Mouse (Mus musculus) intestine, embryonic 14.5 days (tissue): Measurements from ENCODE around the gene Lrmda. TPM values are rescaled to one million over a fixed set of nuclear protein-coding genes. Genes with fewer than 3 reads are reported as not detected.

Experiments used
- ATAC-seq: fragments of 200-750 bp; cut with Nextera tagmentation; replicated peaks from 2 replicates; pipeline ENCODE4 v1.8.0; 2017; ENCODE audit warnings: low read depth, moderate number of reproducible peaks, moderate TSS enrichment, moderate library complexity; ENCODE audit not compliant: low FRiP score, low TSS enrichment
- DNase-seq: peaks from one replicate; pipeline ENCODE4 v3.0.0-alpha.2; 2018; ENCODE audit warnings: low spot score
- H3K27ac ChIP-seq: fragments of 300-500 bp; sonication (generic); 2 replicates; pipeline ENCODE4 v1.5.1; 2014; ENCODE audit warnings: low read depth, mild to moderate bottlenecking, control low read depth
- H3K27me3 ChIP-seq: fragments of 300-500 bp; sonication (generic); replicated peaks from 2 replicates; pipeline ENCODE4 v1.6.1; 2014; ENCODE audit warnings: low read length, control low read depth; ENCODE audit not compliant: control insufficient read depth, insufficient read depth
- H3K36me3 ChIP-seq: fragments of 300-500 bp; sonication (generic); 2 replicates; pipeline ENCODE4 v1.6.1; 2014; ENCODE audit warnings: low read length, control low read depth; ENCODE audit not compliant: control insufficient read depth, insufficient read depth
- H3K4me1 ChIP-seq: fragments of 300-500 bp; sonication (generic); replicated peaks from 2 replicates; pipeline ENCODE4 v1.6.1; 2014; ENCODE audit warnings: low read length, control low read depth, mixed read lengths; ENCODE audit not compliant: control insufficient read depth, insufficient read depth
- H3K4me2 ChIP-seq: fragments of 300-500 bp; sonication (generic); 2 replicates; pipeline ENCODE4 v1.6.1; 2014; ENCODE audit warnings: low read length
- H3K4me3 ChIP-seq: fragments of 300-500 bp; sonication (generic); 2 replicates; pipeline ENCODE4 v1.5.1; 2014; ENCODE audit warnings: low read depth, low read length, control low read depth, mixed read lengths
- H3K9ac ChIP-seq: fragments of 300-500 bp; sonication (generic); 2 replicates; pipeline ENCODE4 v1.6.1; 2014; ENCODE audit warnings: mild to moderate bottlenecking, low read length
- H3K9me3 ChIP-seq: fragments of 300-500 bp; sonication (generic); 2 replicates; pipeline ENCODE4 v1.6.1; 2016; ENCODE audit warnings: low read length, control low read depth; ENCODE audit not compliant: control insufficient read depth
- WGBS: fragments of 180-500 bp; shearing (Covaris S2); extraction: QIAGEN DNeasy Blood & Tissue Kit; methylation state at CpG from one replicate; pipeline ENCODE4 v1.1.7; 2014; 5-methylcytosine and 5-hydroxymethylcytosine counted together
- polyA plus RNA-seq: library from polyadenylated mRNA; unstranded; fragments of >200 nt; fragmentation: Nextera tagmentation; extraction: Ambion mirVana; gene quantifications from 2 replicates; pipeline ENCODE4 v1.2.1, GENCODE M21; 2014

Lrmda gene
- polyA plus RNA-seq, 1 experiment from 2014 or later: 0.70 TPM

DNA sequence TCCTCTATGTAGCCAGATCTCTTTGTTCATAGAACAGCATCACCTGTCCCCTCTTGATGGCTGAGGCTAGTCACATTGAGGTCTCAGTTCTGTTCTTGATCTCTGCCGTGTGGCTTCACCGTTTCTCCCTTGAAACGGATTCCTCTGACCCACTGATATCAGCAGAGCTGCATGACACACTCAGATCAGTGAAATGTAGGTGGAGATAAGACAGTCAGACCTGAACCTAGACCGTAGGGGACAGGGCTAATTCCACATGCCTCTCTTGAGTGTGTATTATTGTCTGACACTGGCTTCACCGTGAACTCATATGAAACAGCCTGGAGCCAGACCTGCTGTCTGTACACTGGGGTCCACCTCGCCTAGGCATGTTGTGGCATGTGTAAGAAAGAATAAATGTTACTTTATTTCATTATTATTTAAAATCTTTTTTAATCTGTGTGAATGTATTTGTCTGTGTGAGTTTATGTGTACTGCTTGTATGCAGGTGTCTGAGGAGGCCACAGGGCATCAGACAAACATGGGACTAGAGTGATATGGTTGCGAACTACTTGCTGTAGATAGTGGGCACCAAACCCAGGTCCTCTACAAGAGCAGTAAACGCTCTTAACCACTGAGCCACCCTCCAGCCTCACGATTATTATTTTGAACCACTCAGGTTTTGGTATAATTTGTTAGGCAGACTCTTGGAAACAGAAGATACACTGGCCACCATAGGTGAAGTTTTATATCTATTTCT is 42.8 kb downstream of the Lrmda start:
- H3K9me3 ChIP-seq: no peaks in the 10 kb centered on the region
- WGBS: 84% methylated on average over 9 of the region's 9 CpGs
- H3K27me3 ChIP-seq: no peaks in the 10 kb centered on the region
- H3K9ac ChIP-seq: no peak overlapping the region
- ATAC-seq (no peak), DNase-seq (no peak)
- no peaks in the 10 kb centered on the region for H3K36me3 ChIP-seq
- no peak overlapping the region for H3K27ac ChIP-seq
- no peak overlapping the region for H3K4me2 ChIP-seq
- H3K4me3 ChIP-seq: no peak overlapping the region
- H3K4me1 ChIP-seq: no peaks in the 10 kb centered on the region

DNA sequence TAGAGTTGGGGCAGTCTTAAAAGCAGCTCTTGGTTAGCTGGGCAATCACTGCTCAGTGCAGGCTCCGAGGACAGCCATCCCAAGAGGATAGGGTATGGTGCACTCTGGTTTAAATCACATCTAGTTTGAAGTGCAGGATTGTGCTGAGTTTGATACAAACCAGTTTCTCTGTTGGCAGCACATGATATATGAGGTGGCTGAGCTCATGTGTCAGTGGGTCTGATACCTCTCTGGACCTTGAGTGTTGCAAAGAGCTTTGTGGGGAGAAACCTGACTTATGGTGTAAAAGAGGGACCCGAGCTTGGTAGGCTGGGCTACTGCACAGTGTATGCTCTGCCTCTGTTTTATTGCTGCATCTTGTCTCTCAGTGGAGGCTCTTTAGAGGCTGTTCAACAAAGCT is 49.7 kb downstream of the Lrmda start:
- Histone ChIP-seq H3K9ac (no peak overlapping the region), H3K36me3 (no peaks in the 10 kb centered on the region), H3K27me3 (no peaks in the 10 kb centered on the region), H3K9me3 (no peaks in the 10 kb centered on the region), H3K27ac (0 out of 2 replicates have a peak overlapping the region, but pooled peaks have one; percentile 7), H3K4me3 (no peak overlapping the region), H3K4me2 (no peak overlapping the region), H3K4me1 (peaks cover 9% of the 10 kb centered on the region)
- ATAC-seq (peak; percentile 68), DNase-seq (no peak)
- WGBS: 28% methylated on average over 2 of the region's 2 CpGs

DNA sequence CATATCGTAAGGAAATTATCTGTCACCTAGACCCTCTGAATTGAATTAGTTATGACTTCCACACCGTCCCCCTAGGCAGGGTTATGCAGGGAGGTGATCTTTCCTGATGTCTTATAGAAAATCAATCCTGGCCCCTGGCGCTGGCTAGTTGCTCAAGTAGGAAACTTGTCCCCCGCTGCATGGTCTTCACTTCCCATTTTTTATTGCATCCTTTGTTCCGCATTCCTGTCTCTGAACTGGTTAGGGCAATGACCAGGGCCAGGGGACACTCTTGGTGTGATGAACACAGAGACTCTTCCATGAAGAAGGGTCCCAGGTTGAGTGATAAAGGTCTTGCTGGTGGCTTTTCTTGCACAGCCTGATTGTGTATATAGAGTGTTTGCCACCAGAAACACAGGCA is 53.9 kb downstream of the Lrmda start:
- Histone ChIP-seq H3K9ac (no peak overlapping the region), H3K27me3 (no peaks in the 10 kb centered on the region), H3K4me3 (no peak overlapping the region), H3K36me3 (no peaks in the 10 kb centered on the region), H3K4me2 (no peak overlapping the region), H3K9me3 (no peaks in the 10 kb centered on the region), H3K4me1 (peaks cover 9% of the 10 kb centered on the region), H3K27ac (no peak overlapping the region)
- DNase-seq (no peak), ATAC-seq (no peak)
- WGBS: 84% methylated on average over 5 of the region's 5 CpGs

DNA sequence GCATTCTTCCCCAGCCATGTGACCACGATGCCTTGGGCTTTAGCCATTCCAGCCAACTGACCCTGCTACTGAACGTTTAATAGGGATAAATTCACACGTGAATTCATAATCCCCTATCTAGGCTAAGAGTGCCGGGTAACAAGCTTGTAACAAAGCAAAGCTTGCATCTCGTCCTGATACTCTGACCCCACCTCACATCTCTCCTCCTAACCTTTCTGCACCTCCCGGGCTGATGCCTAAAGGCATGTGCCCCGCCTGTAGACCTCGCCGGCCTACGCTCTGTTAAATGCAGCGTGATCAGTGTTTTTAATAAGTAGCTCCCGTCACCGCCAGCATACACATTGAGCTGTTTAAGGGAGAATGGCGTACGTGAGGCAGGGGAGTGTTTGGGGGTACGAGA is 54.7 kb downstream of the Lrmda start:
- Histone ChIP-seq H3K4me2 (no peak overlapping the region), H3K9me3 (no peaks in the 10 kb centered on the region), H3K36me3 (no peaks in the 10 kb centered on the region), H3K4me1 (peaks cover 5% of the 10 kb centered on the region), H3K4me3 (no peak overlapping the region), H3K27ac (no peak overlapping the region), H3K9ac (no peak overlapping the region), H3K27me3 (no peaks in the 10 kb centered on the region)
- 58% methylated on average over 16 of the region's 16 CpGs for WGBS
- ATAC-seq: no peak
- no peak for DNase-seq

DNA sequence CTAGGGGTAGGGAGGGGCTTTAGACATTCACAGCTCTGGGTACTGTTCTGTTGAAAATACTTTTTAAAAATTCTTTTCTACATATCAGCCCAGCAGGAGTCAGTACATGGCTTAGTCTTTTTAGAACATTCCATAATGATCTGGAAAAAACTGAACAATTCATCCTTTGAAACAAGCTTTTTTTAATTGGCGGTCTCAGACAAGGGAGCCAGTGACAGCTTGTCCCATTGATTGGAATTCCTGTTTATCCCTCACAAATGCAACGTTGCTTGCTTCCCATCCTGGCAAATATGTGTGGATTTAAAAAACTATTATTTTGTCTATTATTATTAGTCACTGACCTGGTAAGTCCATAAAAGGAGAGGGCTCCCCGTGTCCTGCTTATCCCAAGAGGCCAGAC is 64.4 kb downstream of the Lrmda start:
- no peak overlapping the region for H3K27ac ChIP-seq
- H3K9me3 ChIP-seq: peaks cover 5% of the 10 kb centered on the region; the same call in 1 of the 2 replicates
- no peaks in the 10 kb centered on the region for H3K27me3 ChIP-seq
- no peak overlapping the region for H3K9ac ChIP-seq
- H3K4me1 ChIP-seq: peaks cover 1% of the 10 kb centered on the region
- DNase-seq (no peak), ATAC-seq (no peak)
- H3K36me3 ChIP-seq: no peaks in the 10 kb centered on the region
- 78% methylated on average over 3 of the region's 3 CpGs for WGBS
- no peak overlapping the region for H3K4me2 ChIP-seq
- H3K4me3 ChIP-seq: no peak overlapping the region

DNA sequence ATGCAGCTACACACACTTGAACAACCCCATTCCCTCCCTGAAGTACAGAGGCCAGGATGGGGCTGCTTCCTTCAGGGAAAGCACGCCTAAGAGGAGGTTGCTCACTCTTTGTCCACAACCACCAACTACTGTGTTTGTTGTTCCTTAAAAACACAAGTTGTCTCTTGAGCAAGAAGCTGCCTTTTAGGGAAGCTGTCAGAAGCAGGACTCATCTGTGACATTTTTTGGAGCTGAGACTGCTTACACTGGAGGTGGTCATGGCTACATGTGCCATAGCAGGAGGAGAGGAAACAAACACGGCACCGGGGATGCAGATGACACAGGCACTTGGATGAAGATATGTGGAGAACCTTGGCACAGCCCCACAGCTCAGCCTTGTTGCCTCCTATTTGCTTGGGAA is 65.9 kb downstream of the Lrmda start:
- Histone ChIP-seq H3K4me2 (no peak overlapping the region), H3K4me3 (no peak overlapping the region), H3K27me3 (no peaks in the 10 kb centered on the region), H3K9me3 (peaks cover 5% of the 10 kb centered on the region; the same call in 1 of the 2 replicates), H3K27ac (no peak overlapping the region), H3K4me1 (peaks cover 15% of the 10 kb centered on the region), H3K9ac (no peak overlapping the region), H3K36me3 (no peaks in the 10 kb centered on the region)
- 91% methylated on average over 3 of the region's 3 CpGs for WGBS
- ATAC-seq: no peak
- DNase-seq: no peak

DNA sequence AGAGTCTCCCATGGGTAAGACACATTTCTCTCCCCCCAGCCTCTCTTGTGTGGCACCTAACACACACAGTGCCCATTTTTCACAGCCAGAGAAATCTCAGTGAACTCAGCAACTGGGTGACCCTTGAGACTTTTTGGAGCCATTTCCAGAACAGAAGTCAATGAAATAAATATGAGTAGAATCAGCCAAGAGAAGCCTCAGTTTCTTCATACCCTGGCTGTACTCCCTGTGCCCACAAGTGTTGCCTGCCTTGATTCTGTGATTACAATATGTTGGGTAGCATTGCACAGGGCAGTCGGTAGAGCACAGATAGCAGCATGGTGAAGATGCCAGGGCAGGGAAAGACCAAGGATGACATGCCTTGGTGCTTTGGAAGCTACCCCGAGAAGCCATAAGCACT is 69.1 kb downstream of the Lrmda start:
- H3K36me3 ChIP-seq: no peaks in the 10 kb centered on the region
- 94% methylated on average over 2 of the region's 2 CpGs for WGBS
- peaks cover 5% of the 10 kb centered on the region; the same call in 1 of the 2 replicates for H3K9me3 ChIP-seq
- H3K4me2 ChIP-seq: no peak overlapping the region
- no peak overlapping the region for H3K9ac ChIP-seq
- H3K4me3 ChIP-seq: no peak overlapping the region
- no peaks in the 10 kb centered on the region for H3K27me3 ChIP-seq
- DNase-seq (no peak), ATAC-seq (no peak)
- H3K4me1 ChIP-seq: peaks cover 42% of the 10 kb centered on the region
- no peak overlapping the region for H3K27ac ChIP-seq

DNA sequence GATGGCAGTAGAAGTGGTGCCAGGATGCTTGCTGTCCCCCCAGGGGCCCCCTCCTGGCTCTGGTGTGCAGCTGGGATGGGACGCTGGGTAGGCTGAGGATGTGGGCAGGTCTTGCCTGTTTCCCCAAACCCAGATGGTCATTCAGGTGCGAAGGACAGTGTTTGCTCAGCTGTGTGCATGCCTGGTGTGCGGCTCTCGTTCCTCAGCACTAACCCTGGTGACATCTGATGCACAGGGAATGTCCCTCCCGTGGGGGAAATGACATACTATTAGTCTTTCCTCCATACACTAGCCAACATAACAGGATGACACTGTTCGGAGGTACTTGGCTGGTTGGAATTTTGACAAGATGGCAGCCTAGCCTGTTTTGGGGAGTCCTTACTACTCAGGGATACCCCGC is 69.8 kb downstream of the Lrmda start:
- 64% methylated on average over 7 of the region's 7 CpGs for WGBS

DNA sequence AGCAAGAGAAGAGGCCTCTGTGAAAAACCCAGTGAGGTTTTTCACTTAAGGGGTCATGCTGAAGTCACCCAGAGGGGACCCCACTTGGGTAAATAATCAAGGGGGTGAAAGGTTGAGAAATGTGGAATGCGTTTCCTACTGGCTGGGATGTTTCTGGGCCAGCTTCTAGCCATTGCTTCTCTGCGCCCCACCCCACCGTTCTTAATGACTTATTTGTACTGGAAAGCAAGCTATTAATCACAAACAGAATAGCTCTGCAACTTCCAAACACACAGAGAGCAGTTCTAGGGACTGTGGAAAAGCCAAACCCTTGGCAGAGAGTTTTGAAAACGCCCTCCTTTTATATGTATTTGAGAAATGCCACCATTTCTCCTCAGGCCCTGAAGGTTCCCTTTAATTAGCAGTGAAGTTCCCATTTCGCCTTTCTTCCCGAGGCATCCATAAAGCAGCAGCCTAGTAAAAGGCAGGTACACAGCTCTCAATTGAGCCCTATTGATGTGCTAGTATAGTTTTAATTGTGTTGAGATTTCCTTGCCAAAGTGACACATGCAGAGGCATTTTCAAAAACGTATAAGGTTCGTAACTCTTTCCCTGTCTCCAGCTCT is 70.5 kb downstream of the Lrmda start:
- Histone ChIP-seq H3K9me3 (peaks cover 5% of the 10 kb centered on the region; the same call in 1 of the 2 replicates), H3K4me3 (no peak overlapping the region), H3K9ac (no peak overlapping the region), H3K27ac (peak overlapping the region; percentile 54), H3K36me3 (no peaks in the 10 kb centered on the region), H3K27me3 (no peaks in the 10 kb centered on the region), H3K4me2 (peak overlapping the region; percentile 12; the same call in 1 of the 2 replicates), H3K4me1 (peaks cover 44% of the 10 kb centered on the region)
- no peak for ATAC-seq
- no peak for DNase-seq
- WGBS: 23% methylated on average over 8 of the region's 8 CpGs

More for the DNA sequence above, 69.8 kb downstream of the Lrmda start:
- DNase-seq: no peak
- Histone ChIP-seq H3K9me3 (peaks cover 5% of the 10 kb centered on the region; the same call in 1 of the 2 replicates), H3K36me3 (no peaks in the 10 kb centered on the region), H3K9ac (no peak overlapping the region), H3K4me2 (no peak overlapping the region), H3K4me1 (peaks cover 44% of the 10 kb centered on the region), H3K27me3 (no peaks in the 10 kb centered on the region), H3K27ac (no peak overlapping the region), H3K4me3 (no peak overlapping the region)
- ATAC-seq: no peak
